Mouse (Mus musculus): ENCODE measurements at regions not wholly inside any gene's neighbourhood (a gene's known extent, or its start where the extent isn't known, plus 50 kb on each side); places are given as distances from the start of the nearest gene placed in this dataset.

GRCm38 (mm10) chrX:164745552-164746217, 234.5 kb downstream of the Mospd2 start:
- Histone ChIP-seq H3K9ac (ENCODE audit: control insufficient read depth, low read depth, low read length, poor library complexity, severe bottlenecking) (no peak overlapping the region), H3K79me2 (ENCODE audit: control insufficient read depth, insufficient read depth, low read length, poor library complexity) (no peaks in the 10 kb centered on the region), H3K4me1 (ENCODE audit: control insufficient read depth in 1 of 2, insufficient read depth in 2 of 2, low read length in 2 of 2) (no peaks in the 10 kb centered on the region), H3K36me3 (ENCODE audit: control insufficient read depth in 1 of 2, insufficient read depth in 2 of 2, low read length in 2 of 2) (no peaks in the 10 kb centered on the region), H3K9me3 (replicated peaks; ENCODE audit: insufficient read depth, low read length) (no peaks in the 10 kb centered on the region), H3K4me3 (ENCODE audit: control insufficient read depth in 1 of 2, insufficient read depth in 1 of 2, low read depth in 2 of 2, low read length in 2 of 2) (no peak overlapping the region), H3K27ac (ENCODE audit: control insufficient read depth, low read depth, low read length) (no peak overlapping the region), H3K27me3 (ENCODE audit: control insufficient read depth in 1 of 2, insufficient read depth in 2 of 2, low read length in 2 of 2) (no peaks in the 10 kb centered on the region)
- TF ChIP-seq POLR2AphosphoS2 (IDR thresholded peaks at IDR 0.05; ENCODE audit: low read length) (no peak), POLR2AphosphoS5 (IDR thresholded peaks at IDR 0.05; ENCODE audit: borderline replicate concordance, low read depth, low read length) (no peak), ETS1 (IDR thresholded peaks at IDR 0.05; ENCODE audit: low read depth, low read length) (no peak), MEF2A (IDR thresholded peaks at IDR 0.05; ENCODE audit: extremely low read depth, insufficient replicate concordance, low read depth, low read length, poor library complexity, severe bottlenecking) (no peak), ZMIZ1 (IDR thresholded peaks at IDR 0.05; ENCODE audit: low read depth, low read length) (no peak), ELF1 (IDR thresholded peaks at IDR 0.05; ENCODE audit: low read depth, low read length) (no peak), USF1 (IDR thresholded peaks at IDR 0.05; ENCODE audit: low read depth, low read length) (no peak), SIN3A (IDR thresholded peaks at IDR 0.05; ENCODE audit: low read length) (no peak), NELFE (IDR thresholded peaks at IDR 0.05; ENCODE audit: low read depth, low read length) (no peak), ZNF384 (IDR thresholded peaks at IDR 0.05; ENCODE audit: low read depth, low read length) (no peak), UBTF (IDR thresholded peaks at IDR 0.05; ENCODE audit: borderline replicate concordance, insufficient read depth, low read depth, low read length) (no peak), TAL1 (IDR thresholded peaks at IDR 0.05; ENCODE audit: low read length) (no peak), EP300 (IDR thresholded peaks at IDR 0.05; ENCODE audit: low read depth in 1 of 2, low read length in 2 of 2) (no peak), MYC (IDR thresholded peaks at IDR 0.05; ENCODE audit: low read depth, low read length) (no peak), CHD2 (IDR thresholded peaks at IDR 0.05; ENCODE audit: low read length) (no peak)
- DNase-seq (ENCODE audit: low read depth, low spot score): no peak
